Mouse (Mus musculus) testis, adult 2 months (tissue): ENCODE measurements around the gene Trim61.

Source experiments
- CTCF ChIP-seq: fragments of 200-500 bp; IDR thresholded peaks from 2 replicates; pipeline ENCODE4 v1.5.1; 2012; ENCODE audit warnings: low read depth, mild to moderate bottlenecking, inconsistent platforms, low read length, moderate library complexity; ENCODE audit not compliant: control insufficient read depth, insufficient read depth, insufficient replicate concordance
- POLR2A ChIP-seq: fragments of 200-500 bp; IDR thresholded peaks from 2 replicates; pipeline ENCODE4 v1.6.1; 2012; ENCODE audit warnings: low read depth, mild to moderate bottlenecking, inconsistent platforms, low read length, moderate library complexity; ENCODE audit not compliant: control insufficient read depth

GRCm38 (mm10) chr8:64987731-64988130 lies 30.6 kb downstream of the Trim61 start, which contains the start of gene Trim75:
- TF ChIP-seq POLR2A (no peak), CTCF (no peak)
